Mouse (Mus musculus) cerebellum, adult 11-12 months (tissue): ENCODE measurements around the gene Hoxd11.

Experiments used
- DNase-seq: peaks from one replicate; pipeline ENCODE4 v3.0.0; 2022

Gene Hoxd11

DNA sequence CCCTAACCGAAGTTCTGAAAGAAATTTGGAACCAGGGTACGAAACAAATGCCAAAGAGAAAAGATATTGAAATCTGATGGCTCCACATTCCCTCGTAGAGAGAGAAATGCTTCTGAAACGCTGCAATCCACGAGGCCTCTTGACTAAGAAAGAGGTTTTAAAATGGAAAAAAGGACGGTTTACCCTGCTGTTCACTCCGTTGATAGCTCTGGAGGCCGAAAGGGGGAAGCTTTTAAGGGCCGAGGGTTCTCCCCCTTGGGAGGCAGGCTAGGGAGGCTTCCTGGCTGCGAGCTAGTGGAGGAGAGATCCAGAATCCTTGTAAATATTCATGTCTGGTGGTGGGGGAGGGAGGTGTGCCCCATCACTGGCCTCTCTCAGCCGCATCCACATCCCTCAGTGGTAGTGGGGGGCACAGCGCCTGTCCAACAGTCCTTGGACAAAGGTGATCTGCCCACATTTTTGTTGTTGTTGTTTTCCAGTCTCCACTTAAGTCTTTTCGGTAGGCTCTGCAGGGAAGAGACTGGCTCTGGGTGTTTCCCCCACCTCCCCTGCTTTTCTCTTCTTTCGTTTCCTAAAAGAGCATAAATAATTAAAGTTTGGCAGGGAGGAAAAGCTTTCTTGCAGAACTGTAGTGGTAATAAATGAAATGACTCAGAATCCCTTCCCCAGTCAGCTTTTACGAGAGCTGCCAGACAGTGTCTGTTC is at the start of gene Hoxd11:
Gene Hoxd11, plus strand, starts transcription at position 667 of the 705 bp plus-strand sequence.
- no peak for DNase-seq

DNA sequence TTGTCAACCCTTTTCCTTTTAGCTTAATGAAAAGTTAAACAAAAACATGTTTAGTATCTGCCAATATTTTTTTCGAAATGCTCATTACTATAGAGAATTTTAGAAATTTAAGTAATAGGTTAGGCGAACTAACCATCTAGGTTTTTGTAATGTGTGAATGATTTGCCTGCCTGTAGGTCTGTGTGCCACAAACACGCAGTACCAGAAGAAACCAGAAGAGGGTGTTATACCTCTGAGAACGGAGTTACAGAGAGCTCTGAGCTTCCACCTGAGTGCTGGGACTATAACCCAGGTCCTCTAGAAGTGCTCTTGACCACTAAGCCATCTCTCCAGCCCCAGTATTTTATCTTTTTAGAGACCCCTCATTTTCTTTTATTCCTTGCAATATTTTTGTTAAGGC is 43.9 kb upstream of the Hoxd11 start:
- no peak for DNase-seq

DNA sequence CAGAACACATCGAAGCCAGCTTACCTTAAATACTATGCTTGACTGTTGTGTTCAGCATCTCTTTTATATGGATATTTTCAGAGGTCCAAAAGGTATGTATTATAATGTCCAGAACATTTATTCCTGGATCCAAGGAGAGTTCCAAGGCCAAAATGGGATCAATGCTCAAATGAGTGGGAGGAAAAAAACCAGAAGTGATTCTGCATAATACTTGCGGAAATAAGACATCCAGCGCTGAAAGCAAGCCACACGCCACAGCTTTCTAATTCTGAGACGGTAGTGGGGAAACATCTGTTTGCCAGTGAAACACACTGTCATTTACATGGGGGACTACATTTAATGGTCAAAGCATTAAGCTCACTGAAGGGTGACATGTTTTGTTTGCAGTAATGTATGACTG is 36.9 kb upstream of the Hoxd11 start:
- no peak for DNase-seq

DNA sequence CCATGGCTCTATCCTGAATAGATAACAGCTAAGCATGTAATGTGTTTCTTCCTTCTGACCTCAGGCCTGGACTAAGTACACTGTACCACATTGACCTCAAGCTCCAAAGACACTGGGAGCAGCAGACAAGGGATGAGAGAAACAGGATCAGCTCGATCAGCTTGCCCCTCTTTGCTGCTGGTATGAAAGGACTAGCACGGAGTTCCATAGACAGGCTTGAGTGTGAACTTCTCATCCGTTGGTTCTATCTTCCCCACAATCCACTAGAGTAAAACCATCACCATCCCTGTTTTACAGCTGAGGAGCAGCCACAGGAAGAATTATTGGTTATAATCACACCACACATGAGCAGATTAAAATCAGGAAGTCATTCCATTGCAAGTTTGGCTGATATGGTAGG is 33.7 kb upstream of the Hoxd11 start:
- no peak for DNase-seq

DNA sequence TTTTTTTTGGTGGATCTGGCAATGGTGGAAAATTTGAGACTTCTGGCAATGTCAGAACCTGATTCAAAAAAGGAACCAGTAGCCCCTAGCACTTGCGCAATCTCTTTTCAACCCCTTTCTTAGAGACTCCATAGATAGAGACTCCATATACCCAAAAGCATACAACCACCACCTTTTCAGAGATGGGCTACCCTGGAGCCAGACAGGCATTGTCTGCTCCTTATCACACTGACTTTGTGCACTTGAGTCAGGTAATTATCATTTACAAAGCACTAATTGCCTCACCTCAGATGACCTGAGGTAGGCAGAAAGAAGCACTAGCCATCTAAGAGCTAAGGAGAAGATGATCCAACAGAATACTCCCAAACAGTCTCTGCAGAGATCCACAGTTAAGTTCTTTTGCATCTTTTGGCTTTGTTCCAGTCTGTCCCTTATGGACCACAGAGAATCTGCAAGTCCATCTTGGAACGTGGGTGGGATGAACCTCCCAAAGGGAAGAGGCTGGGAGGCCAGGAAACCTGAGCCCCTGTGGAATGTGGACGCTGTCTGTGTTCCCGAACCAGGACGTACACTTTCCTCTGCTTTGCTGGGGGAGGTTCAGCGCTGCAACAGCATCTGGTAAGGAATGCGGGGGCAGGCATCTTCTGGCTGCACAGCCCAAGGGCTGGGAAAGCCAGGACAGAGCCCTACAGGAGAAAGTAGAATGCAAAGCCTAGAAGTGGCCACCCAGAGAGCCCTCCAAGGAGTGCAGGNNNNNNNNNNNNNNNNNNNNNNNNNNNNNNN is 32.1 kb upstream of the Hoxd11 start:
- no peak for DNase-seq

DNA sequence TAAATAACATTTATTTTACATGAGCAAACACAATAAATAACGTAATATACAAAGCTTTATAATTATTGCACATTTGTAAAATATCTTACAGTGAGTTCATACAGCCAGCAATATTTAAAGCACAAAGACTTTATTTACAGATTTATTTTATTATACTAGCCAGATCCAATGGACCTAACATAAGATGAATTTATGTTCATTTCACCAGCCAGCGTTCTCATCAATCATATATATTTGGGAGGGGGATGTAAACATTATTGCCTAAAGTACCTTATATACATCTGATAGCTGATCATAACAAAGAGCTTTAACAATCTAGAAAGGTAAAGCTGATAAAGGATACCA is 26.4 kb upstream of the Hoxd11 start:
- no peak for DNase-seq

DNA sequence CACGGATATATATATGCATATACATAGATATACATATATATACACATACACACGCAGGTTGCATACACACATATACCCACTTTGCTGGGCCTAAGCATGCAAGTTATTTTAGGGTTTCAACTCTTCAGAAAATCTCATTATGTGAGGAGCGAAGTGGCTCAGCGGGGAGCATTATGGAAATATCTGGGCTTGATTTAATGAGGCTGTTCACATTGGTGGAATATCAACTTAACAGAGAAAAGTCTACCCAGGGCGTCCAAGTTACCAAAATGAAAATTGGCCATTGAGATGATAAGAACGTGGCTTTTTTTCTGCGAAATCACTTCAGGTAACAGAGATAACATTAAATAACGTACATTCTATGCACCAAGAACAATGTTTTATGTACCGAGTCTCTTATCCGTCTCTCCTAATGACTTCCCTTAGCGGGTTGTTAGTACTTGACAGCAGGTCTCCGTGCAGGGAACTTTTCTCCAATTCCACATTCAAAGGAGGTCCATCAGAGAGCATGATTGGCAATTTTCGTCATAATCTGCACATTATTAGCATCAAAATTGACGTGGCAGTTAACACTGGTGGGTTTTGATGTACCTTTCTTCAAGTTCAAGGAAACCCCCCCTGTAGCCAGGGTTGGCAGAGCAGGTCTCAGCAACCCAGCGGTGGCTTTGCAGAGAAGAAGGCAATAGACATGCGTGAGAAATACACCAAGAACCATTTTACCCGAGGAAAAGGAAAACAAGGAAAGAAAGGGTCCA is 25.4 kb upstream of the Hoxd11 start:
- DNase-seq: no peak

DNA sequence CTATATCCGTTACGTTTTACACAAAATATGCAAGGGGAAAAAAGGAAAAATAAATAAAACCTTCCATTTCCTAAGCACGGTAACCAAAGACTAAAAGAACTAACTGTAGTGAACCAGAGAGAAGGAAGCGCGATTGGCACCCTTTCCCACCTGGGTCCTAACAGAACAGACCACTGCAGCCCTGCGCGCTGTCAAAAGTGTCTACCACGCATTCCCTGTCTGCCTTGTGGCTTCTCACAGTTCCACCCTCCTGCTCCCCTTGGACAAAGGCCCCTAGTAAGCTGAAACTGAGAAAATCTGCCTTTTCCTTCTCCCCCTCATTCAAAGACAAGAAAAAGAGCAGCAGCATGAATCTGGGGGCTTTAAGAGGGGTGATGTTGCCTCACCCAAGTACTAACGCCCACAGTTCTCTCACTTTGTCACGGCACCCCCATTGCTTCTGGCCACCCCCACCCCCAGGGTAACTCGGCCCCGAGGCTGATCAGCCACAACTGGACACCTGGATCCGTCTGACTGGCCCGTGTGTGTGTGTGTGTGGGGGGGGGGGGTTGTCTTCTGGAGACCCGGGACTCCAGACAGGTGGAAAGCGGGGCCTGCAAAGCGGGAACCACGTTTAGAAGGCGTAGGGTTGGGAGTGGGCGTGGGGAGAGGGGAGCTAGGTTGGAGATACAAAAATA is 24.5 kb upstream of the Hoxd11 start:
- no peak for DNase-seq

DNA sequence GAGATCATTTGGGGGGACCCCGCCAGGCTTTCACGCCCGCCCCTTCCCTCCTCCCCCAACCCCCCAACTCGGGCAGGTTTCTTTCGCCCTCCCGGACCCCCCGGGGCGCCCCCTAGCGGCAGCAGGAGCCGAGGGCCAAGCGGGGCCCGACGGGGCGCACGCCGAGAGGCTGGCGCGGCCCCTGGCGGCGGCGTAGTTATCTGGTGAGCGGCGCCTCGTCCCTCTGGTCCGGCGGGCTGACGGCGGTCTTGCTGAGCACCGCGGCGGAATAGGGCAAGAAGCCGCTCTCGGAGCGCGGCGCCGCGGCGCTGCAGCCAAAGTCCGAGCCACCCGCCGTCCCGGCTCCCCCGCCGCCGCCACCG is 24.0 kb upstream of the Hoxd11 start:
- DNase-seq: no peak

DNA sequence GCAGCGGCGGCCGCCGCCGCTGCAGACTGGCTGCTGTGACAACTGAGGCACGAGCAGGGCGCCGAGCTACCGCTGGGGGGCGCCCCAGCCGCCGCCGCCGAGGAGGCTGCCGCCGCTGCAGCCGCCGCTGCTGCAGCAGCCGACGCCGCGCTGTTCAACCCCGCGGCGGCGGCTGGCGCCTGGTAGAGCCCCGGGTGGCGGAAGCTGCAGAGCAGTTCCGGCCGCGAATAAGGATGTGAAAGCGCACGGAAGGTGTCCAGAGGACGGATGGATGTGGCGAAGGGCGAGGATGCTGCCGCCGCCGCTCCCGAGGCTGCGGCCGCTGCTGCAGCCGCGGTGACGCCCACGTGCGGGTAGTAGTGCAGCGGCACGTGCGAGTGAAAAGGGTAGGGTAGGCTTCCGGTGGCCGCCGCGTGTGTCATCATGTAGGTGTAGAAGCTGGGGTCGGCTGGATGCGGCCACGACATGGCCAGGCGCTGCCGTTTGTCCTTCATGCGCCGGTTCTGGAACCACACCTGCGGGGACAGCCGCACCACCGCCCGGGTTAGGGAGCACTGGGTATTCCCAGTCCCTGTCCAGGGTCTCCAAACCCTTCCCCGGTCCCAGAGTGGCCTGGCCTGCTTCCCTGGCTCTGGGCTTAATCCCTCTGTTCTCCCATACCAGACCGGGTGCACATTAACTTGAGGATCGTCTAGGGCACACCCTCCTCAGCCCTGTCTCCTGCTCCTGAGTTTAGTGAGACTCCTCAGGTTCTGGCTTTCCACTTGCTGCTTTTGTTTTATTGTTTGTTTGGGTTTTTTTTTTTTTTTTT is 23.3 kb upstream of the Hoxd11 start:
- DNase-seq: no peak

DNA sequence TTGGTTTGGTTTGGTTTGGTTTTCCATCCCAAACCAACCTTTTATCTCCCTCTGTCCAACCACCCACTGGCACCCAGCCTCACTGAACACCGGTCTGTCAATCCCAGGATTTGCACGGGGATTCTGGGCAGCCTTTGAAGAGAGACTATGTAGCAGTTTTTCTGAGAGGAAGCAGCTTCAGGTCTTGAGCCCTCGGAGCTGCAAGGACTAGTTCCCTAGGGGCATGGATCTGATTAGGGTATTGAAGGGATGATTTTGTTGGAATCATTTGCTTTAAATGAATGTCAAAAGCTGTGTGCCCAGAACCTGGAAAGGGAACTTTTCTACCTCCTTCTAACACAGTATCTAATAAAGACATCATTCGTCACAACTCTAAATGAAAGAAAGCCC is 22.7 kb upstream of the Hoxd11 start:
- DNase-seq: no peak

DNA sequence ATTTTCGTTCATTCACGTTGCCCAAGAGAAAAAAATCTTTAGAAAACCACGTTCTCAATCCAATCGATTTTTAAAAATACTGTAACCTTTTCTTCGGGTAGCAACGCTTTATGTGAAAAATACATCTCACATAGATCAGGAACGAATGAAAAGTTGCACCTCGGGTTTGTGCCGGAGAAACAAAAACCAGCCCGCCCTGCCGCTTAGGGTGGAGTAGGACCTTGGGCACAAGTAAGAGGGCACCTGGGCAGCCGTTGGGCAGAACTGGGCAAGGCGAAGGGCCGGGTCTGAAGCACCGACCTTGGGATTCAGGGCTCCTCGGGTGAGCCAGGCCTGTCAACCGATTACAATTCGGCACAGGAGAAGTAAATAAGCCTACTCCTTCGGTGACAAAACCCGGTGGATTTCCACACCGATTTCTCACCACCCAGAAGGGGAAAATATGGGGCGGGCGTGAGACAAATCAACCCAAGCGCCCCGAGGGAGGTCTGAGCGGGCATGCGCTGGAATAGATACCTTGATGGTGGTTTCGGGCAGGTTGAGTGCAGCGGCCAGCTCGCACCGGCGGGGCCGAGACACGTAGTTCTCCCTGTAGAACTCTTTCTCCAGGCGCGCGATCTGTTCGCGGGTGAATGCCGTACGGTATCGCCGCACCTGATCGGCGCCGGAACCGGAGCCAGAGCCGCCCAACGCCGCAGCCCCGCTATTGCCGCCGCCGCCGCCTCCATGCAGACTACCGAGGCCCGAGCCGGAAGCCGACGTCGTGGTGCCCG is 21.9 kb upstream of the Hoxd11 start:
- no peak for DNase-seq

DNA sequence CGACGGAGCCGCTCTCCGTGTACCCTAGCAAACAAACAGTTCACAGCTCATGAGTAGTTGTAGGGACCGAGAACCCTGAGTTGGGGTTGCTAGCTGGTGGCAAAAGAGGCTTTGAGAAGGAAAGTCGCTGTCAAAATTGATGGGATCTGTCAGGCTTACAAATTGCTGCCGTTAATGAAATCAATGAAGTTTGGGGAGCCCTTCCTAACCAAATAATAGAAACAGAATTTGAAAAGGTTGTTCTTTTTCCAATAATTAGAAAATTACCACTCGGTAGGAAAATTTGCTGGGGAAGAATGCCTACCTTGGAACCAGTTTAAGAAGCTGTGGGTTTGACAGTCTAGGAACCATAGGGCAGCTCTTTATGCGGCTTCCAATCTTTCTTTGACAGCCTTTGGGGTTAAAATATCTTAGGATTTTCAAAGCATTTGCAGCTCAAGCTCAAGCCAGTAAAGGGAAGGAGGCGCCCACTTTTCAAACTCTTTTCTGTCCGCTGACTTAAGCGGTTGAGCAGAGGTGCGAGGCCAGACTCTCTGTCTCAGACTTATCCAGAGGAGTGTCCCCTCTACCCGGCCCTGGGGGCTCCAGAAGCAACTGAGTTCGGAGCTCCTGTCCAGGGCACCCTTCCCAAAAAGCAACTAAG is 21.2 kb upstream of the Hoxd11 start:
- DNase-seq: no peak

DNA sequence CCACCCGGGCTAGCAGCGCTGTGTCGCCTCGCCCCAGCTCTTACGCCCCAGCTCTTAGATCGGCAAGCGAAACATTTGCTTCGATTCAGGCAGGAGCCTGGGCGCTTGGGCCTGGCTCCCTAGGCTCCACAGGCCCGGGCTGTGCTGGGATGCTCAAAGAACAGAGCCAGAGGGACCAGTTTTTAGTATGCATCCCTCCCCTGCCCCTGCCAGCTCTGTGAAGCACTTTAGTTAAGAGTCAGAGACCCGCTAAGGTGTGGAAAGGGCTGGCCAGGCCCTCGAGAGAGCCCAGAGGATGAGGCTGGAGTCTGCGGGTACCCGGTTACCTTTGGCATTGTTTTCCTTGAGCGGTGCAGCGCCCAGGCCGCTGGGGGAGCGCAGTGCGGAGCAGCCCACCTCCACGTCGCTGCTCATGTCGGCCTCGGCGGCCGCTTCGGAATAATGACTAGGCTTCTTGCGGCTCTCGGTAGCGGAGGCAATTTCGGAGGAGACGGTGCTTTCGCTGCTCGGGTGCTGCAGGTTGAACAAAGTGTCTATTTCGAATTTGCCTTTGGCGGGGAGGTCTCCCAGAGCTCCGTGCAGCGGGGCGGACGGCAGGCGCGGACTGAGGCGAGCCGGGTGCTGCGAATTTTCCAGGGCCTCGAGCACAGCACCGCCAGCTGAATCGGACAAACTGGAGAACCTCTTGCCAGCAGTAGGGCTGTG is 20.5 kb upstream of the Hoxd11 start:
- no peak for DNase-seq

DNA sequence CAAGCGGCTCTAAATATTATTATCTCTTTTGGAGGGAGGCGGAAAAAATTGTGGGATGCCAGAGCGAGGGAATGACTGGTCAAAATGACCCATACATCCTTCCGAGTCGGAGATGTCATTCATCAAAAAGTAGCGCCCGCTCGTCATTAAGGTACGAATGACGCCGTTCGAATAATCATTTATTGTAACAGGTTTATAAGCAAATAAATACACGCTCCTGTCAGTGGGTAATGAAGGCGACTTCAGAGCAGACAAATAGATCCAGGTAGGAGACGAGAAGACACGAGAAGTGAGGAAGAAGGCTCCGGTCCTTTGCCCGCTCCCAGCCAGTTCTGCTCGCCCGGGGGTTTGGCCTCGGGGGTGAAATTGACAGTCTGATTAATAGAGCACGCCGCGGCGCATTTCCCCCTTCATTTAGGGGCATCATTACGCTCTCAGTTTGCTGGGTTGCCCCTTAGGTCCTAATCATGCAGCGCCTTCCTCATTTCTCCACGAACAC is 19.8 kb upstream of the Hoxd11 start, which contains the start of gene Evx2:
Gene Evx2, minus strand, starts transcription at position 51 of the 499 bp plus-strand sequence.
- DNase-seq: no peak

DNA sequence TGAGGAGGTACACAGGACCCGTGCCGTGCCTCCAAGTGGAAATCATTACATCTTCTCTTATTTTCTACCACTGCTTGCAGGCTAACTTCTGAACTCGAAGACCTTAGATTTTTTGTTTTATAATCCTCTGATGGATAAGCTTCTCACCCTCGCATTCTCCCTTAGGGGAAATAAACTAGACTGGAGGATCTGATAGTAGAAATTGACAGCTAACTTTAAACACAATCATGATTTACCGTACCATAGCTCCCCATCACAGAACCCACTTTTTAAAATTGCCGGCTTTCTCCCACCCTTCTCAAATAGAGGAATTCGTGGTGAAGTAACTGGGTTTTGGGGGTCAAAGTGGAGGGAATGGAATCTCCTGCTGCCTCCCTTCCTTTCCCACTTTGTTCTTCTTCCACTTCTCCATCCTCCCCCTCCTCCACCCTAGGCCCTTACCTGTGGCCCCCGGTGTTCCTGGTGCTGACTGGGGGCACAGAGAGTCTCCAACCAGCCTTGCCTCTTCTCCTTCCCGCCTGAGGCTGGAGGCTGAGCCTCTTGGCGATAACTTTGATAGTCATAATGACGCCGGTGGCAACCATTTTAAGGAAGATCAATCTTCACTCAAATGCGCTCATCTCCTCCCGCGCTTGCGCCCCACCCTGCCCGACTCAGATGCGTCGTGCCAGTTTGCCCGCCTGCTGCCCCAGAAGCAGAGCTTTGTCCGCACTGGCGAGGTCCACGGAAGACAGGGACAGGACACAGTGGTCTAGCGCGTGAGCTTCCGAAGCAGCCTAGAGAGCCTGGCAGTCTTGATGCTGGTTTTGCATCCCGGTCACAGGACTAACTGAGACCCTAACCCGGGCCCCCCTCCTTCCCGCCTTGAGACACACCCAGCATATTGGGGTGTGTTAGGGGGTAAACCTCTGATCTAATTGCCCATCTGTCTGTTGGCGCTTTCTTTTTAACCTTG is 18.7 kb upstream of the Hoxd11 start:
- no peak for DNase-seq

DNA sequence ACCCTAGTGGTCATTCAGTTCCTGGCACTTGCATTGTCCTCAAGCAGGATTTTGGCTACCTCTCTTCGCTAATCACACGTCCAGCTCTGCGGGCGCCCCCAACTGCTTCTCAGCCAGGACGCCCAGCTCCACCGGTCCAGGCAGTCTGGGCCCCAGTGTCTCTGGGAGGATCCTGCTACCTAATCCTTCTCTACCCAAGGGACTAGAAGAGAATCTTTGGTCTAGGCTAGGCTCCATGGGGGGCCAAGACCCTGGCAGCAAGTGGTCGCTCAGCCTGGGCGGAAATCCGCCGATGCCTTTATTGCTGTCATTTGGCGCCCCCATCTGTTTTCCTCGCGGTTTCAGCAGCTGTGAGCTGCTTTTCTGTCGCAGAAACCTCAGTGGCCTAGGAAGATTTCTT is 17.7 kb upstream of the Hoxd11 start:
- DNase-seq: no peak

DNA sequence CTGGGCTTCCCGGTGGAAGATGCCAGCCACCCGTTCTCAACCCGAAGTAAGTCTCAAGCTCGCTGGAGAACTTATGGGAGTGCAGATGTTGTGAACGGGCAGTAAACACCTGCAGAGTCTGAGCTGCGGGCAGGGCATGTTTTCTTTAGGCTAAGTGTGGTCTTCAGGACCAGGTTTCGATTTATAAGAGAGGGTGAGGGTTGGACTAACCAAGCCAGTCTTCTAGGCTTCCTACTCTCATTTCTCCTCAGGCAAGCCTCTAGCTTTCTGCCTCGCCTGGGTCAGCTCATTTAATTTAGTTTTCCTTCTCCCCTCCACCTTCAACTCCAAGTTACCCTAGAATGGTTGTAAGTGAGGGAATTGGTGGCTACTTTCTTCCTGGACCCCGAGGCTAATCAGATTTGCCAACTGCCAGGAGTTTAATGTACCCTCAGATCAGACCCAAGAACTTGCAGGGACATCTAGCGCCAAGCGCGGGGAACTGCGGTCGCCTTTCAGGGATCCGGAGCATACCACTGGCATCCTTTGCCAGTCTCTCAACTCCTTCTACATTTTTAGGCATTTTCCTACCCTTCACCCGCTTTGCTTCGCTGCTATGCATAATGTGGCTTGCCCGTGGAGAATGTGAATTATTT is 15.9 kb upstream of the Hoxd11 start:
- no peak for DNase-seq

DNA sequence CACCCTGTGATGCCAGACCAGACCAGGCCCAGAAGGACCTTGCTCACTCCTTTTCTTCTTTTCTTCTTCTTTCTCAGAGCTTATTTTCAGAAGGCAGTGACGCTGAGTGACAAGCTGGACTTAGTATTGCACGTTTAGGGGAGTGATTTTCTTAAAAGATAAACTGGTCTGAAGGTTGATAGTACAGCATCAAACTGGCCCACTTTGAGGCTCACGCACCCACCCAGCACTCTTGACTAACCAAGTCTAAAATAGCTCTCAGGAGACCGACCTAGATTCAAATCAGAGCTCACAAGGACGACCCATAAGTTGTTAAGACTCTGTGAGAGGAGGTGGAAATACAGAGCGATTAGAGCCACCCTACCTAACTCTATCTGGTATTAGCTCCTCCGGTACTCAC is 12.9 kb upstream of the Hoxd11 start:
- no peak for DNase-seq
